Mouse (Mus musculus): ENCODE measurements around the gene Palb2.

DNA sequence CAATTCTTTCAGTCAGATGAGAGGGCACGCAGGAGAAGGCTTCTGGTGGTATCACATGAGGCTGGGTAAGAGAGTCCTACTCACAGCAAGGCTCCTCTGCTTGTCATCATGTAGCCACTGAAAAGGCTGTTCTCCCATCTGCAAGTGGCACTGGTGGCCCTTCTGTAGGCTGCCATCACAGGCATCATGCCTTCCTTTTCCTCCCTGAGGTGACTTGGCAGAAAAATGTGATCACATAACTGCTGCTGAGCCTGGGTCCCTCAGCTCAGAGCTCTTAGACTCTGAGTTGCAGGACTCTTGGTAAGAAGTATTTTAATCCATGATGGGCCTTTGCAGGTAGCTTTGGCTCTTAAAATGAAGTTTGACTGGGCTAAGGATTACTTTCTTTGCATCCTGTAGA lies 51.7 kb downstream of the Palb2 start:
- TF ChIP-seq POLR2A (IDR thresholded peaks at IDR 0.05; ENCODE audit: extremely low read depth, insufficient read depth, low read length) (no peak), CTCF (IDR thresholded peaks at IDR 0.05; ENCODE audit: low read depth, low read length) (no peak)
